Mouse (Mus musculus): Measurements from ENCODE around the gene Gca.

The Gca gene

GRCm38 (mm10) chr2:62664135-62664670 lies at the start of gene Gca:
Gene Gca, plus strand, starts transcription at chr2:62664285.
- peak; percentile 83 for DNase-seq (ENCODE audit: low read depth)

- no peak for DNase-seq (ENCODE audit: low read depth)
Measured at GRCm38 (mm10) chr2:62618934-62619341, 45.1 kb upstream of the Gca start.

- DNase-seq (ENCODE audit: low read depth), result no peak
Measured at GRCm38 (mm10) chr2:62619679-62620078, 44.4 kb upstream of the Gca start.

- no peak for DNase-seq (ENCODE audit: low read depth)
Measured at GRCm38 (mm10) chr2:62623024-62623441, 41.1 kb upstream of the Gca start.

- peak; percentile 66 for DNase-seq (ENCODE audit: low read depth)
Measured at GRCm38 (mm10) chr2:62627728-62628127, 36.4 kb upstream of the Gca start.

- no peak for DNase-seq (ENCODE audit: low read depth)
Measured at GRCm38 (mm10) chr2:62628356-62628755, 35.7 kb upstream of the Gca start.

GRCm38 (mm10) chr2:62630446-62630845 lies 33.6 kb upstream of the Gca start:
- DNase-seq (ENCODE audit: low read depth), result peak; percentile 72

- no peak for DNase-seq (ENCODE audit: low read depth)
Measured at GRCm38 (mm10) chr2:62639869-62640268, 24.2 kb upstream of the Gca start.

GRCm38 (mm10) chr2:62643405-62644305 lies 20.4 kb upstream of the Gca start:
- peak; percentile 81 for DNase-seq (ENCODE audit: low read depth)

GRCm38 (mm10) chr2:62644891-62645290 lies 19.2 kb upstream of the Gca start:
- DNase-seq (ENCODE audit: low read depth), result no peak

GRCm38 (mm10) chr2:62645475-62645874 lies 18.6 kb upstream of the Gca start:
- DNase-seq (ENCODE audit: low read depth), result no peak

GRCm38 (mm10) chr2:62646014-62646645 lies 18.0 kb upstream of the Gca start, which contains the start of gene Ifih1:
Gene Ifih1, minus strand, starts transcription at chr2:62646255.
- DNase-seq (ENCODE audit: low read depth), result peak; percentile 84

GRCm38 (mm10) chr2:62646671-62647289 lies 17.3 kb upstream of the Gca start:
- peak; percentile 12 for DNase-seq (ENCODE audit: low read depth)

GRCm38 (mm10) chr2:62651890-62652289 lies 12.2 kb upstream of the Gca start:
- no peak for DNase-seq (ENCODE audit: low read depth)

GRCm38 (mm10) chr2:62652466-62652865 lies 11.6 kb upstream of the Gca start:
- no peak for DNase-seq (ENCODE audit: low read depth)

GRCm38 (mm10) chr2:62654519-62655338 lies 9.4 kb upstream of the Gca start:
- peak; percentile 74 for DNase-seq (ENCODE audit: low read depth)

- no peak for DNase-seq (ENCODE audit: low read depth)
Measured at GRCm38 (mm10) chr2:62656072-62656471, 8.0 kb upstream of the Gca start.

- peak; percentile 16 for DNase-seq (ENCODE audit: low read depth)
Measured at GRCm38 (mm10) chr2:62660565-62660964, 3.5 kb upstream of the Gca start.

GRCm38 (mm10) chr2:62662560-62662959 lies 1.5 kb upstream of the Gca start:
- no peak for DNase-seq (ENCODE audit: low read depth)

GRCm38 (mm10) chr2:62664839-62665238 lies 754 bp downstream of the Gca start:
- DNase-seq (ENCODE audit: low read depth), result no peak

- DNase-seq (ENCODE audit: low read depth), result no peak
Measured at GRCm38 (mm10) chr2:62665536-62665935, 1.5 kb downstream of the Gca start.

GRCm38 (mm10) chr2:62669848-62670247 lies 5.8 kb downstream of the Gca start:
- DNase-seq (ENCODE audit: low read depth), result no peak

Measured in naive thymus-derived CD4-positive, alpha-beta T cell, adult 2 months (primary cell).